Mouse (Mus musculus): ENCODE measurements around the gene Acad11. TPM values are rescaled to one million over a fixed set of nuclear protein-coding genes. Genes with fewer than 3 reads are reported as not detected.

The Acad11 gene
- polyA plus RNA-seq, 2 experiments, result 13.5 to 16.3 TPM

GRCm38 (mm10) chr9:104064571-104064970, 1.4 kb downstream of the Acad11 start:
- Histone ChIP-seq H3K36me3 (replicated peaks; ENCODE audit: control insufficient read depth, insufficient read depth, low read depth) (no peaks in the 10 kb centered on the region), H3K9ac (replicated peaks) (no peak overlapping the region), H3K27me3 (ENCODE audit: control insufficient read depth, insufficient read depth, low read length) (no peaks in the 10 kb centered on the region), H3K9me3 (ENCODE audit: control insufficient read depth, low read length) (no peaks in the 10 kb centered on the region), H3K4me1 (replicated peaks; ENCODE audit: control insufficient read depth in 2 of 2, insufficient read depth in 2 of 2, low read length in 1 of 2) (peaks cover 7 to 9% of the 10 kb centered on the region in 2 experiments; a peak in 3 of 4 replicates), H3K27ac (no peak overlapping the region), H3K4me2 (ENCODE audit: low read depth) (peak overlapping the region; percentile 22), H3K4me3 (ENCODE audit: insufficient read depth in 1 of 2, low read depth in 2 of 2, low read length in 2 of 2) (peak overlapping the region in 1 of 2 experiments; percentile 99; a peak in 1 of 4 replicates)
- WGBS (ENCODE audit: insufficient replicate concordance), result 18% methylated on average over 1 of the region's 1 CpGs
- DNase-seq (ENCODE audit: low read depth in 3 of 3, low spot score in 3 of 3) (no peak), ATAC-seq (ENCODE audit: insufficient read depth) (no peak)
- TF ChIP-seq CTCF (IDR thresholded peaks at IDR 0.05; ENCODE audit: low read depth) (no peak), EP300 (IDR thresholded peaks at IDR 0.05; ENCODE audit: low read depth) (no peak)

DNA sequence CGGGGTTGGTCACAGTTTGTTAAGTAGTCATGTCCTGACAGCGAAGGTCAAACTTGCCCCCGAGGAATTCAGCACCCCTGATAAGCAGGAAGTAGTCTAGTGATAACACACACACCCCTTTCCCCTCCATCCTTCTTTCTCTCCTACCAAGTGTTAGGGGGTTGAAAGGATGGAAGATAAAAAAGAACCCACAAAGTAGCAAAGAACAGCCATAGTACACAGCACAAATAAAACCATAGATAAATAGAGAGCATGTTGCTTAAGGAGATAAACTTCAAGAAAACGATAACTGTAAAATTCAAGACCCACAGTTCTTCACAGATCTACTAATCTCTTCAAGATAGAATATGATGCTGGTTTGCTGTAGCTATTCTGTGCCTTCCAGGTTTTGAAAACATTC, 7.1 kb downstream of the Acad11 start:
- Histone ChIP-seq H3K27ac (no peak overlapping the region), H3K36me3 (replicated peaks; ENCODE audit: control insufficient read depth, insufficient read depth, low read depth) (no peaks in the 10 kb centered on the region), H3K4me3 (ENCODE audit: insufficient read depth in 1 of 2, low read depth in 2 of 2, low read length in 2 of 2) (no peak overlapping the region), H3K4me2 (ENCODE audit: low read depth) (no peak overlapping the region), H3K27me3 (ENCODE audit: control insufficient read depth, insufficient read depth, low read length) (no peaks in the 10 kb centered on the region), H3K9ac (replicated peaks) (no peak overlapping the region), H3K4me1 (replicated peaks; ENCODE audit: control insufficient read depth in 2 of 2, insufficient read depth in 2 of 2, low read length in 1 of 2) (peaks cover 0 to 2% of the 10 kb centered on the region in 2 experiments; a peak in 2 of 4 replicates), H3K9me3 (ENCODE audit: control insufficient read depth, low read length) (no peaks in the 10 kb centered on the region)
- ATAC-seq (ENCODE audit: insufficient read depth) (no peak), DNase-seq (ENCODE audit: low read depth in 3 of 3, low spot score in 3 of 3) (no peak)
- TF ChIP-seq CTCF (IDR thresholded peaks at IDR 0.05; ENCODE audit: low read depth), result no peak
- no peak for TF ChIP-seq EP300 (IDR thresholded peaks at IDR 0.05; ENCODE audit: low read depth)
- whole genome bisulfite sequencing (ENCODE audit: insufficient replicate concordance), result 30% methylated on average over 4 of the region's 4 CpGs

GRCm38 (mm10) chr9:104070863-104071604, 7.9 kb downstream of the Acad11 start:
- Histone ChIP-seq H3K4me3 (ENCODE audit: insufficient read depth in 1 of 2, low read depth in 2 of 2, low read length in 2 of 2) (no peak overlapping the region), H3K9ac (replicated peaks) (no peak overlapping the region)
- DNase-seq (ENCODE audit: low read depth in 3 of 3, low spot score in 3 of 3), result no peak

DNA sequence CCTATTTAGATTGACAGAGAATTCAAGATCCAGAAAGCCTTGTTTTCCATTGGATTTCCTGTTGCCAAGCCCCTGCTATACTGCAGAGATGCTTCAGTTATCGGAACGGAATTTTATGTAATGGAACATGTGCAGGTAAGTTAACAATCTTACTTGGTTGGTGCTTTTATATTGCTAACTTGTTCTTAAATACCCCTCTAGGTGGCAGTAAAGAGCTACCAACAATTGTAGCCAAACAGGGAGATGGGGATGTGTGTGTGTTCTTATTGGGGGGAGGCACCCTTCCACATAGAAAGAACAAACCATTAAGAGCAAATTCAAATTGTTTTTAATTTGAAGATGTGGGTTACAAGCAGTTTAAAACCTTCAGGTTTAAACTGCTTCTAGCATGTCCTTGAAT, 12.6 kb downstream of the Acad11 start:
- WGBS (ENCODE audit: insufficient replicate concordance), result 54% methylated on average over 2 of the region's 2 CpGs
- no peaks in the 10 kb centered on the region for H3K36me3 ChIP-seq (replicated peaks; ENCODE audit: control insufficient read depth, insufficient read depth, low read depth)
- no peak for ATAC-seq (ENCODE audit: insufficient read depth)
- no peaks in the 10 kb centered on the region for H3K27me3 ChIP-seq (ENCODE audit: control insufficient read depth, insufficient read depth, low read length)
- no peaks in the 10 kb centered on the region; a peak in 1 of 4 replicates for H3K4me1 ChIP-seq (replicated peaks; ENCODE audit: control insufficient read depth in 2 of 2, insufficient read depth in 2 of 2, low read length in 1 of 2)
- peak; percentile 53 for TF ChIP-seq CTCF (IDR thresholded peaks at IDR 0.05; ENCODE audit: low read depth)
- no peak for TF ChIP-seq EP300 (IDR thresholded peaks at IDR 0.05; ENCODE audit: low read depth)
- no peaks in the 10 kb centered on the region for H3K9me3 ChIP-seq (ENCODE audit: control insufficient read depth, low read length)
- no peak overlapping the region for H3K27ac ChIP-seq
- no peak for DNase-seq (ENCODE audit: low read depth in 3 of 3, low spot score in 3 of 3)
- no peak overlapping the region for H3K4me3 ChIP-seq (ENCODE audit: insufficient read depth in 1 of 2, low read depth in 2 of 2, low read length in 2 of 2)
- no peak overlapping the region for H3K4me2 ChIP-seq (ENCODE audit: low read depth)
- no peak overlapping the region for H3K9ac ChIP-seq (replicated peaks)

More at GRCm38 (mm10) chr9:104070863-104071604, 7.9 kb downstream of the Acad11 start:
- WGBS (ENCODE audit: insufficient replicate concordance), result 42% methylated on average over 8 of the region's 8 CpGs
- Histone ChIP-seq H3K36me3 (replicated peaks; ENCODE audit: control insufficient read depth, insufficient read depth, low read depth) (no peaks in the 10 kb centered on the region), H3K4me1 (replicated peaks; ENCODE audit: control insufficient read depth in 2 of 2, insufficient read depth in 2 of 2, low read length in 1 of 2) (peaks cover 0 to 2% of the 10 kb centered on the region in 2 experiments; a peak in 2 of 4 replicates), H3K27ac (no peak overlapping the region), H3K4me2 (ENCODE audit: low read depth) (no peak overlapping the region), H3K27me3 (ENCODE audit: control insufficient read depth, insufficient read depth, low read length) (no peaks in the 10 kb centered on the region), H3K9me3 (ENCODE audit: control insufficient read depth, low read length) (no peaks in the 10 kb centered on the region)
- ATAC-seq (ENCODE audit: insufficient read depth), result peak; percentile 39; the same call in 1 of the 2 replicates
- TF ChIP-seq CTCF (IDR thresholded peaks at IDR 0.05; ENCODE audit: low read depth) (no peak), EP300 (IDR thresholded peaks at IDR 0.05; ENCODE audit: low read depth) (no peak)

GRCm38 (mm10) chr9:104078780-104079179, 15.6 kb downstream of the Acad11 start:
- Histone ChIP-seq H3K27me3 (ENCODE audit: control insufficient read depth, insufficient read depth, low read length) (no peaks in the 10 kb centered on the region), H3K9me3 (ENCODE audit: control insufficient read depth, low read length) (no peaks in the 10 kb centered on the region), H3K4me2 (ENCODE audit: low read depth) (no peak overlapping the region), H3K4me3 (ENCODE audit: insufficient read depth in 1 of 2, low read depth in 2 of 2, low read length in 2 of 2) (no peak overlapping the region), H3K9ac (replicated peaks) (no peak overlapping the region), H3K27ac (no peak overlapping the region), H3K36me3 (replicated peaks; ENCODE audit: control insufficient read depth, insufficient read depth, low read depth) (no peaks in the 10 kb centered on the region), H3K4me1 (replicated peaks; ENCODE audit: control insufficient read depth in 2 of 2, insufficient read depth in 2 of 2, low read length in 1 of 2) (no peaks in the 10 kb centered on the region)
- DNase-seq (ENCODE audit: low read depth in 3 of 3, low spot score in 3 of 3) (no peak), ATAC-seq (ENCODE audit: insufficient read depth) (no peak)
- TF ChIP-seq EP300 (IDR thresholded peaks at IDR 0.05; ENCODE audit: low read depth) (no peak), CTCF (IDR thresholded peaks at IDR 0.05; ENCODE audit: low read depth) (no peak)
- WGBS (ENCODE audit: insufficient replicate concordance), result 85% methylated on average over 1 of the region's 1 CpGs

All from liver, embryonic 14.5 days (tissue).